Mouse (Mus musculus): ENCODE data around the gene Rxylt1.

Gene Rxylt1

GRCm38 (mm10) chr10:122096980-122097844 lies at the start of gene Rxylt1:
Gene Rxylt1, minus strand, starts transcription at chr10:122097371.
- peak; percentile 98 for DNase-seq (ENCODE audit: low read depth, low spot score)

GRCm38 (mm10) chr10:122121290-122121970 lies 24.3 kb upstream of the Rxylt1 start:
- DNase-seq (ENCODE audit: low read depth, low spot score), result no peak

GRCm38 (mm10) chr10:122120500-122121289 lies 23.5 kb upstream of the Rxylt1 start:
- DNase-seq (ENCODE audit: low read depth, low spot score), result no peak

GRCm38 (mm10) chr10:122119451-122119850 lies 22.3 kb upstream of the Rxylt1 start:
- no peak for DNase-seq (ENCODE audit: low read depth, low spot score)

- DNase-seq (ENCODE audit: low read depth, low spot score), result no peak
Observed at GRCm38 (mm10) chr10:122116636-122117035, 19.5 kb upstream of the Rxylt1 start.

- DNase-seq (ENCODE audit: low read depth, low spot score), result no peak
Observed at GRCm38 (mm10) chr10:122106633-122107028, 9.5 kb upstream of the Rxylt1 start.

GRCm38 (mm10) chr10:122105889-122106632 lies 8.9 kb upstream of the Rxylt1 start:
- no peak for DNase-seq (ENCODE audit: low read depth, low spot score)

GRCm38 (mm10) chr10:122105407-122105806 lies 8.2 kb upstream of the Rxylt1 start:
- peak; percentile 64 for DNase-seq (ENCODE audit: low read depth, low spot score)

- no peak for DNase-seq (ENCODE audit: low read depth, low spot score)
Observed at GRCm38 (mm10) chr10:122102675-122103074, 5.5 kb upstream of the Rxylt1 start.

GRCm38 (mm10) chr10:122096462-122096979 lies 650 bp downstream of the Rxylt1 start:
- no peak for DNase-seq (ENCODE audit: low read depth, low spot score)

- no peak for DNase-seq (ENCODE audit: low read depth, low spot score)
Observed at GRCm38 (mm10) chr10:122090472-122090871, 6.7 kb downstream of the Rxylt1 start.

GRCm38 (mm10) chr10:122081352-122081751 lies 15.8 kb downstream of the Rxylt1 start:
- DNase-seq (ENCODE audit: low read depth, low spot score), result no peak

GRCm38 (mm10) chr10:122069153-122069552 lies 28.0 kb downstream of the Rxylt1 start:
- no peak for DNase-seq (ENCODE audit: low read depth, low spot score)

GRCm38 (mm10) chr10:122055826-122056225 lies 41.3 kb downstream of the Rxylt1 start:
- DNase-seq (ENCODE audit: low read depth, low spot score), result no peak

- peak; percentile 79 for DNase-seq (ENCODE audit: low read depth, low spot score)
Observed at GRCm38 (mm10) chr10:122054535-122054934, 42.6 kb downstream of the Rxylt1 start.

- DNase-seq (ENCODE audit: low read depth, low spot score), result peak; percentile 85
Observed at GRCm38 (mm10) chr10:122051831-122052230, 45.3 kb downstream of the Rxylt1 start.

GRCm38 (mm10) chr10:122047727-122048365 lies 49.3 kb downstream of the Rxylt1 start:
- no peak for DNase-seq (ENCODE audit: low read depth, low spot score)

- no peak for DNase-seq (ENCODE audit: low read depth, low spot score)
Observed at GRCm38 (mm10) chr10:122046904-122047726, 50.1 kb downstream of the Rxylt1 start, which contains the start of gene Srgap1. Gene Srgap1, minus strand, starts transcription at chr10:122047315.

GRCm38 (mm10) chr10:122046511-122046903 lies 50.7 kb downstream of the Rxylt1 start:
- DNase-seq (ENCODE audit: low read depth, low spot score), result no peak

- DNase-seq (ENCODE audit: low read depth, low spot score), result no peak
Observed at GRCm38 (mm10) chr10:122045946-122046345, 51.2 kb downstream of the Rxylt1 start.
